Mouse (Mus musculus) stomach, embryonic 15.5 days (tissue): ENCODE measurements around the gene Six4. TPM values are rescaled to one million over a fixed set of nuclear protein-coding genes. Genes with fewer than 3 reads are reported as not detected.
"Not testable (repeated sequence)": the region's sequence is repeated elsewhere in the genome, so short reads cannot be mapped to it uniquely, and the experiment has no call there.

ENCODE experiments used
- ATAC-seq: fragments of 200-750 bp; cut with Nextera tagmentation; 2 replicates; pipeline ENCODE4 v1.8.0; 2017; ENCODE audit warnings: low read depth, moderate number of reproducible peaks, moderate TSS enrichment; ENCODE audit not compliant: insufficient read depth, low FRiP score
- H3K27ac ChIP-seq: fragments of 300-500 bp; sonication (generic); 2 replicates; pipeline ENCODE4 v1.5.1; 2015; ENCODE audit warnings: mild to moderate bottlenecking, inconsistent platforms
- H3K27me3 ChIP-seq: fragments of 300-500 bp; sonication (generic); replicated peaks from 2 replicates; pipeline ENCODE4 v1.6.1; 2015; ENCODE audit warnings: inconsistent platforms
- H3K36me3 ChIP-seq: fragments of 300-500 bp; sonication (generic); 2 replicates; pipeline ENCODE4 v1.6.1; 2015; ENCODE audit warnings: inconsistent platforms
- H3K4me1 ChIP-seq: fragments of 300-500 bp; sonication (generic); 2 replicates; pipeline ENCODE4 v1.6.1; 2015; ENCODE audit warnings: inconsistent platforms
- H3K4me2 ChIP-seq: fragments of 300-500 bp; sonication (generic); 2 replicates; pipeline ENCODE4 v1.6.1; 2015; ENCODE audit warnings: mild to moderate bottlenecking, inconsistent platforms
- H3K4me3 ChIP-seq: fragments of 300-500 bp; sonication (generic); replicated peaks from 2 replicates; pipeline ENCODE4 v1.5.1; 2015; ENCODE audit warnings: inconsistent platforms
- H3K9ac ChIP-seq: fragments of 300-500 bp; sonication (generic); 2 replicates; pipeline ENCODE4 v1.6.1; 2015; ENCODE audit warnings: inconsistent platforms
- H3K9me3 ChIP-seq: fragments of 300-500 bp; sonication (generic); 2 replicates; pipeline ENCODE4 v1.6.1; 2016; ENCODE audit warnings: inconsistent platforms
- WGBS: fragments of 180-500 bp; shearing (Covaris S2); methylation state at CpG from one replicate; pipeline ENCODE4 v1.1.7; 2015; 5-methylcytosine and 5-hydroxymethylcytosine counted together
- polyA plus RNA-seq: library from polyadenylated mRNA; unstranded; fragments of >200 nt; fragmentation: Nextera tagmentation; extraction: Ambion mirVana; gene quantifications from 2 replicates; pipeline ENCODE4 v1.2.1, GENCODE M21; 2015

Gene Six4
- polyA plus RNA-seq = 0.74 and 0.90 TPM in 2 replicates

DNA sequence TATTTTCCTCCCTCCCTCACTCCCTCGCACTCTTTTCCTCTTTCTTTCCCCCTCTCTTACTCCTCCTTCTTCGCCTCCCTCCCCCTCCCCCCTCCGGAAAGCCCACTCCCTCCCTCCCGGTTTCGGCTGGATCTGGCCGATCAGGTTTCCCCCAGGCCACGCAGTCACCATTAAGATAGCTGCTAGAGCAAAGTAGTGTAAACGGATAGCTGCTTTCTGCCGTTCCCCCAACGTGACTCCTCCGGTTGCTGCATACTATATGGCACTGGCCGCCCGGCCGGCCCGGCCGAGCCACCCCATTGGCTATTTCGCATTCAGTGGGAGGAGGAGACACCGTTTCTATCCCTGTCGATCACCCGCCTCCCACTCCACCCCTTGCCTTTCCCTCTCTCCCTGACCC lies at the start of gene Six4:
Gene Six4, minus strand, starts transcription at position 261 of the 400 bp plus-strand sequence.
- peak within 1 kb of the TSS; percentile 21; the same call in 1 of the 2 replicates for H3K27ac ChIP-seq
- no peaks in the 10 kb centered on the region for H3K9me3 ChIP-seq
- H3K4me3 ChIP-seq = peak within 1 kb of the TSS; percentile 57
- peak; percentile 77 for ATAC-seq
- whole genome bisulfite sequencing = 0% methylated on average over 20 of the region's 20 CpGs
- peak within 1 kb of the TSS; percentile 41 for H3K9ac ChIP-seq
- peak within 1 kb of the TSS; percentile 100 for H3K4me2 ChIP-seq
- no peaks in the 10 kb centered on the region for H3K36me3 ChIP-seq
- H3K27me3 ChIP-seq = peaks cover 13% of the 10 kb centered on the region
- H3K4me1 ChIP-seq = peaks cover 9% of the 10 kb centered on the region

DNA sequence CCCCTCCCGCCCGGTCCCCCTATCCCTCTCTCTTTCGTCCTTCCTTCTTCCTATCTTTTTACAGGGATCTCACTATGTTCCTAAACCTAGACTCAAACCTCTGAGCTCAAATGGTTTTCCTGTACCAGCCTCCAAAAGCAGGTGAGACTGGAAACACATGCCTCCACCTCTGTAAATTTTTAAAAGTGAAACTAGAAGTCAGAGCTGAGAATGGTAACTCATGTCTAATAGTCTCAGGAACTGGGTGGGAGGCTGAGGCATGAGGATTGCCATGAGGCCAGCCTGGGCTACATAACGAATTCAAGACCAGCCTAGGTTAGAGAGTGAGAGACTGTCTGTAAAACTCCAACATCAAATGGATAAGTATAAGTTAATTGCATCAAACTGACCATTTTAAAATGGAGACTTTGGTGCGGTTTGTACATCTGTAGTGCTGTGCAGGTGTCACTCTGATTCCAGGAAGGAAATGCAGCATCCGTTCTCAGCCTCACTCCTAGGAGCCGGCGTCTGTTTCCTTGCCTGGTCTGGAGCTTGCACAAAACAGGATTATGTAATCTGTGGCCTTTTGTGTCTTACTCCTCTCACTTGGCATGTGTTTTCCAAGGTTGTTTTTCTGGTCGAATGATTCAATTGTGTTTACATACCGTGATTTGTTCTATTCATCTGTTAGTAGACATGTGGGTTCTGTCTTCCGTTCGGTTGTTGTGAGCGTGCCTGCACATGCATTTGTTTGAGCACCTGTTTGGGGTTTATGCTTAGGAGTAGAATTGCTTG lies 49.3 kb upstream of the Six4 start:
- WGBS = 80% methylated on average over 13 of the region's 13 CpGs
- H3K4me1 ChIP-seq = no peaks in the 10 kb centered on the region

DNA sequence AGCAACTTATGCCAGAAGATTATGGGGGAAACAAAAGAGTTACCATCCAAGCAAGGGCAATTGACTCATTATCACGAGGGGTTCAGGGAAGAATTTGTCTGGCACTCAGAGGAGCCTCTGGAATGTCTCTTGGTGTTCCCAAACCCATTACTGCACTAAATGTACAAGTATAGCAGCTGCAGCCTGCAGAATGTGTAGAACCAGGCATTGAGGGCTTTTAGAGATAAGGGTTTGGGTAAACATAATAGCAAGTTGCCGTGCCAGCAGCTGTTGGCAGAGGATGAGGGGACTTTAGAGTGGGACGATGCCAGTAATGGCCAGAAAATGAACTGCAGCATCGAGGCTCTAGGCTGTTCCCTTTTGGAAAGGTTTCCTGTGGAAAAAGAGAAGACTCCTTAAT lies 47.1 kb upstream of the Six4 start:
- Histone ChIP-seq H3K27me3 (no peaks in the 10 kb centered on the region), H3K4me1 (no peaks in the 10 kb centered on the region), H3K9me3 (no peaks in the 10 kb centered on the region), H3K27ac (no peak overlapping the region), H3K4me3 (no peak overlapping the region), H3K36me3 (no peaks in the 10 kb centered on the region), H3K9ac (no peak overlapping the region), H3K4me2 (no peak overlapping the region)
- no peak for ATAC-seq
- 40% methylated on average over 4 of the region's 4 CpGs for WGBS

More for the DNA sequence above, 49.3 kb upstream of the Six4 start:
- no peak overlapping the region for H3K27ac ChIP-seq
- no peak overlapping the region for H3K4me2 ChIP-seq
- H3K27me3 ChIP-seq = no peaks in the 10 kb centered on the region
- no peaks in the 10 kb centered on the region for H3K9me3 ChIP-seq
- H3K36me3 ChIP-seq = no peaks in the 10 kb centered on the region
- H3K9ac ChIP-seq = no peak overlapping the region
- no peak overlapping the region for H3K4me3 ChIP-seq
- ATAC-seq = no peak

DNA sequence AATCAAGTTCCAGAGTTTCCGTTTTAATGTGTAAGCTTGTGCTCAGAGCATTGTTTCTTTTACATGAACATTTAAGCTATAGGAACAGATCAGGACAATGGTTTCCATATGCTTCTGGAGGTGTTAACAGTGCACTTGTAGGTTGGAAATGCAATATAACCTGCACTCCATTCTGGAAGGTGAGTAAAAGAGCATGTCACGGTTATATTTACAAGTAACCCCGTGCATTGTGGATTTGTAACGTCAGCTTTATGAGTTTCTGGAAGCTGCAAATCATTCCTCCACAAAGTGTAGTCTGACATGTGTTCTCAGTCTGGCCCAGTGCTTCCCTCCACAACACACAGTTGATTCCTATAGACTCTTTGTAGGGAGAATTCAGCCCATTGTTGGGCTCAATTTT lies 40.9 kb upstream of the Six4 start:
- Histone ChIP-seq H3K36me3 (no peaks in the 10 kb centered on the region), H3K4me1 (no peaks in the 10 kb centered on the region), H3K4me3 (no peak overlapping the region), H3K9me3 (no peaks in the 10 kb centered on the region), H3K27ac (no peak overlapping the region), H3K4me2 (no peak overlapping the region), H3K9ac (no peak overlapping the region), H3K27me3 (no peaks in the 10 kb centered on the region)
- WGBS = 72% methylated on average over 4 of the region's 4 CpGs
- ATAC-seq = no peak

DNA sequence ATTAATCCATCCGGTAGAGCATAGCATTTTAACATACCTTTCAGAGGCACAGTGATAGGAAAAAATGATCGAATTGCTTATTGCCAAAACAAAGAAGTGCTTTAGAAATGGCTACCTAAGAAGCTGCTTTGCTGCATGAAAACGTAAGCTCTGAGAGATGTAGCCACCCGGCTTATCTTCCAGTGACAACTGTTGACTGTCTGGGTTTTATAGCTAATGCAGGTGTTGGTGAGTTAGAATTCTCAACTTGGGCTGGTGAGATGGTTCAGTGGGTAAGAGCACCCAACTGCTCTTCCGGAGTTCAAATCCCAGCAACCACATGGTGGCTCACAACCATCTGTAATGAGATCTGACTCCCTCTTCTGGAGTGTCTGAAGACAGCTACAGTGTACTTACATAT lies 37.8 kb upstream of the Six4 start:
- ATAC-seq, H3K4me1 ChIP-seq, H3K4me2 ChIP-seq, H3K9ac ChIP-seq, H3K27me3 ChIP-seq, H3K36me3 ChIP-seq, H3K27ac ChIP-seq, H3K9me3 ChIP-seq, H3K4me3 ChIP-seq: not testable (repeated sequence)
- WGBS = 86% methylated on average over 5 of the region's 5 CpGs

DNA sequence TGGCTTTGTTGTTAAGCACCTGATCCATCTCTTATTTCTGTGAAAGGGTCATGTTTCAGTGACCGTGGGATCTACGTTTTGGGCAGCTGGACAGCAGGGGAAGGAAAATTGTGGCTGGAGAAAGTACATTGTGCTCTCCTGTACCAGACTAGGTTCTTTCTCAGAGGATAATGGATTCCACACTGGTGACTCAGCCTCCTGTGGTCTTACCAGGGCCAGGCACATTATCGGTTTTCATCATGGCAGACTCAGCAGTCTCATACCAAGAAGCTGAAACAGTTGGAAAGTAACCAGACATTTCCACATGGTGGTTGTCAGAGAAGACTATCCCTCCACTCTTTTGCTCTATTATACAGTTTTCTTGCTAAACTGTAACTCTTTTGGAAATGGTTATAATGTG lies 34.0 kb upstream of the Six4 start:
- ATAC-seq = no peak
- Histone ChIP-seq H3K9ac (no peak overlapping the region), H3K4me1 (no peaks in the 10 kb centered on the region), H3K4me2 (no peak overlapping the region), H3K9me3 (no peaks in the 10 kb centered on the region), H3K27me3 (no peaks in the 10 kb centered on the region), H3K36me3 (no peaks in the 10 kb centered on the region), H3K27ac (no peak overlapping the region), H3K4me3 (no peak overlapping the region)
- WGBS = 53% methylated on average over 3 of the region's 3 CpGs

DNA sequence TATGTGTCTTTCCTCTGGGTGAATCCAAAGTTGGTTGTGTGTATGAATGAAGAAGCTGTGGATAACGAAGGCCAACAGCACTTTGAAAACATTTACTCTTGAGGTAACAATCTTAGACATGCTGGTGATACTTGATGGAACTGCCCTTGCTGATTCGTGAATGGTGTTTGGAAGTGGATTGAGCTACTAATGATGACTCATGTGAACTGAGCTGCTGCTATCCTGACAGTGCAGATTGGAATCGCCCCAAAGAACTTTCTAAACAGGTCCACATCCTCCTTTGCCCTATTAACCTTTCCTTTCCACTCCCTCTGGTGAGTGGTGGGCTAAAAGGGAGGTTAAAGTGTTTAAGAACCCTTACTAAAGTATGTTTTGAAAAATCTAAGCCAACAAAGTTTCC lies 27.5 kb upstream of the Six4 start:
- Histone ChIP-seq H3K9ac (no peak overlapping the region), H3K4me3 (no peak overlapping the region), H3K27ac (no peak overlapping the region), H3K9me3 (no peaks in the 10 kb centered on the region), H3K27me3 (no peaks in the 10 kb centered on the region), H3K4me1 (no peaks in the 10 kb centered on the region), H3K4me2 (no peak overlapping the region), H3K36me3 (no peaks in the 10 kb centered on the region)
- 73% methylated on average over 3 of the region's 3 CpGs for WGBS
- no peak for ATAC-seq

DNA sequence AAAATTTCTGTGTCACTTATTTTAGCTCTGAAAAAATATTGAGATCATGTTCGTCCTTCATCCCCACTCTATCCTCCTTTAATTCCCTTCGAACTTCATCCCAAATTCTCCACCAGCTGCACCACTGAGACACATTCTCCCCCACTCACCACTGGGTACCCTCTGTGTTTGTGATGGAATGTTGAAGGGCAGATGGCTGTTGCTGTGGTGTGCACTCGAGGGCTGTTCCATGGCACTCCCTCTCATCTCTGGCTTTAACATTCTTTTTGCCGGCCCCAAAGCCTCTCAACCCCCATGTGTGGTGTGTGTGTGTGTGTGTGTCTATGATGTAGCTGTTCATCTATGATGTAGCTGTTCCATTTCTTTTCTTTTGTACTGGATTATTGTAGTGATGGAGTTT lies 12.0 kb upstream of the Six4 start:
- Histone ChIP-seq H3K4me2 (no peak overlapping the region), H3K9ac (no peak overlapping the region), H3K27ac (no peak overlapping the region), H3K4me1 (0 out of 2 replicates have a peak, but pooled peaks cover 3% of the 10 kb centered on the region), H3K36me3 (no peaks in the 10 kb centered on the region), H3K27me3 (no peaks in the 10 kb centered on the region), H3K9me3 (no peaks in the 10 kb centered on the region), H3K4me3 (no peak overlapping the region)
- no peak for ATAC-seq
- WGBS = 69% methylated on average over 4 of the region's 4 CpGs

DNA sequence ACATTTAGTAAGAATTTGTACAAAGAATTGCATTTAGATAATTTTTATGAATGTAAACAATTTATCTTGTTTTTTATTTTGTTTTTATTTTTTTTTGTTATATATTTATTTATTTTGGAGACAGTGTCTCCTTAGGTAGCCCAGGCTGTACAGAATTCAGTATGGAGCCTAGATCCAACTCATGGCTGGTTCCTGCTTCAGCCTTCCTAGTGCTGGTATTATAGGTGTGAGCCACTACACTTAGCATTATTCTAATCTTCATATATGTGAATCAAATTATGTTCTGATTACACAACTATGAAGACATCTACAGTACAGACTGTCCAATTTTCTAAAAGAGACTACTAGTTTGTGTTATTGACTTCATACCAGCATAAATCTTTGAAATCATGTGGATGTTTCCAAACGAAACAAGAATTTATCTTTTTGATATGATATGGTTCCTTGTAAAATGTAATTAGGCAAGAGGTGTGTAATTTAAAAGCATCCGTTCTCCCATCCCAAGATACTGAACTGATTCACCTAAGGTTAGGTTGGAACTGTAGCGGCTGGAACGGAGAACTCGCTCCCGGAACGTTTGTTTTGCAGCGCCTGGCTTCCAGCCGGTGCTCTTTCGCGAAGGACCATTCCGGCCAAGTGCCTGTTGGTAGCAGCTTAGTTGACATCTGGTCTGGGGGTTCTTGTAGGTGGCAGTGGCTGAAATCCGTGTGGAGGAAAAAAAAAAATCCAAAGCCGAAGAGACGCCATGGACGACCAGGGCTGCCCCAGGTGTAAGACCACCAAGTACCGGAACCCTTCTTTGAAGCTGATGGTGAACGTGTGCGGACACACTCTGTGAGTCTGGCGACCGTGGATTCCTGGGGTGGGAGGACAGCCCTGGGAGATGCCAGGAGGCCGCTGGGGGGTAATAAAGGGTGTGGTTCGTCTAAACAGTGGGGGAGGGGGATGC lies 10.1 kb upstream of the Six4 start, which contains the start of gene Mnat1:
Gene Mnat1, plus strand, starts transcription at position 625 of the 949 bp plus-strand sequence.
- Histone ChIP-seq H3K27me3 (no peaks in the 10 kb centered on the region), H3K4me1 (0 out of 2 replicates have a peak, but pooled peaks cover 3% of the 10 kb centered on the region), H3K4me2 (peak within 1 kb of the TSS; percentile 53), H3K9ac (peak within 1 kb of the TSS; percentile 68; the same call in 1 of the 2 replicates), H3K27ac (peak within 1 kb of the TSS; percentile 65; the same call in 1 of the 2 replicates), H3K9me3 (no peaks in the 10 kb centered on the region), H3K4me3 (peak within 1 kb of the TSS; percentile 80), H3K36me3 (no peaks in the 10 kb centered on the region)
- under 1% methylated on average over 23 of the region's 23 CpGs for WGBS
- ATAC-seq = peak; percentile 47; the same call in 1 of the 2 replicates

DNA sequence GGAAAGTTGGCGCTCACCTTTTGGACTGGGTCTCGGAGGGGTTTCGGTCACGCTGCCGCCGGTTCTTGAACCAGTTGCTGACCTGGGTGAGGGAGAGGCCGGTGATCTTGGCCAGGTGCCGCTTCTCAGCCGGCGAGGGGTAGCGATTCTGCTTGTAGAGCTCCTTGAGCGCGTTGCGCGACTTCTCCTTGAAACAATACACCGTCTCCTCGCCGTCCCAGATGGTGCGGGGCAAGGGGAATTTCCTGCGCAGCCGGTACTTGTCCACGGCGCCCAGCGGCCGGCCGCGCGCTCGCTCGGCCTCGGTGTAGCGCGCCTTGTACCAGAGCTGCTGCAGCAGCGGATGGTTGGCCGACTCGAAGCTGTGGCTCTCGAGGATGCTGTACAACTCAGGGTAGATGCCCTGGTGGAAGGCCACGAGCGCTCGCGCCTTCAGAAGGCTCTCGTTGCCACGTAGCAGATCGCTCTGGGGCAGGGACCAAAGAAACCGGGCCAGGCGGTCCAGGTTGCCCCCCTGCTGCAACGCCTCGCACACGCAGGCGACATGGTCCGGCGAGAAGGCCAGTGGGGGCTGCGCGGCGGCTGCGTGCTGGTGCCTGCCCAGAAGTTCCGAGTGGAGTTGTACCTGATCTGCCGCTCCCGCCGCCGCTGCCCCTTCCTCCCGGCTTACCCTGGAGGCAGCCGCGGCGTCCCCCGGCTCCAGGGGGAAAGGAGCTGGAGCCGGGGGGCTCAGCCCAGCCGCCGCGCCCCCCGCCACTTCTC lies 749 bp downstream of the Six4 start:
- H3K4me1 ChIP-seq = peaks cover 9% of the 10 kb centered on the region
- H3K27me3 ChIP-seq = peaks cover 13% of the 10 kb centered on the region
- peak overlapping the region; percentile 100 for H3K4me2 ChIP-seq
- peak; percentile 23; the same call in 1 of the 2 replicates for ATAC-seq
- peak overlapping the region; percentile 21; the same call in 1 of the 2 replicates for H3K27ac ChIP-seq
- no peaks in the 10 kb centered on the region for H3K9me3 ChIP-seq
- H3K4me3 ChIP-seq = peak overlapping the region; percentile 57
- no peaks in the 10 kb centered on the region for H3K36me3 ChIP-seq
- WGBS = under 1% methylated on average over 71 of the region's 71 CpGs
- H3K9ac ChIP-seq = peak overlapping the region; percentile 41
